Mouse (Mus musculus) CH12.LX (cell line): ENCODE results near the gene Adamts18.

ENCODE experiments used
- CHD1 ChIP-seq: IDR thresholded peaks from 2 replicates; pipeline ENCODE4 v1.6.1; 2012; ENCODE audit warnings: low read depth, low read length, improper control_type of control experiment, inconsistent platforms
- CTCF ChIP-seq, 2 experiments: IDR thresholded peaks in 1 of 2; conservative IDR thresholded peaks in 1 of 2; 2 replicates each; pipeline ENCODE4 v1.5.1; 2011 to 2012; ENCODE audit warnings: low read depth in 2 of 2, low read length in 2 of 2, improper control_type of control experiment in 1 of 2, inconsistent platforms in 1 of 2, mild to moderate bottlenecking in 1 of 2, moderate library complexity in 1 of 2
- ELF1 ChIP-seq: IDR thresholded peaks from 2 replicates; pipeline ENCODE4 v1.6.1; 2014; ENCODE audit warnings: low read depth, mild to moderate bottlenecking, inconsistent platforms, low read length, improper control_type of control experiment
- MAFK ChIP-seq: IDR thresholded peaks from 2 replicates; pipeline ENCODE4 v1.6.1; 2011; ENCODE audit warnings: low read length, improper control_type of control experiment; ENCODE audit not compliant: insufficient replicate concordance
- MAZ ChIP-seq: IDR thresholded peaks from 2 replicates; pipeline ENCODE4 v1.6.1; 2012; ENCODE audit warnings: low read depth, mild to moderate bottlenecking, inconsistent platforms, low read length, improper control_type of control experiment, moderate library complexity
- PAX5 ChIP-seq: IDR thresholded peaks from 2 replicates; pipeline ENCODE4 v1.6.1; 2012; ENCODE audit warnings: low read length, inconsistent platforms, mixed read lengths
- POLR2A ChIP-seq: IDR thresholded peaks from 2 replicates; pipeline ENCODE4 v1.6.1; 2011; ENCODE audit warnings: low read depth, mild to moderate bottlenecking, improper control_type of control experiment, low read length
- POLR2AphosphoS2 ChIP-seq: IDR thresholded peaks from 2 replicates; pipeline ENCODE4 v1.6.1; 2011; ENCODE audit warnings: low read depth, low read length, improper control_type of control experiment
- RAD21 ChIP-seq: IDR thresholded peaks from 2 replicates; pipeline ENCODE4 v1.6.1; 2011; ENCODE audit warnings: low read depth, mild to moderate bottlenecking, low read length, improper control_type of control experiment, moderate library complexity
- SMC3 ChIP-seq: IDR thresholded peaks from 2 replicates; pipeline ENCODE4 v1.6.1; 2011; ENCODE audit warnings: low read depth, low read length, improper control_type of control experiment
- TCF12 ChIP-seq: IDR thresholded peaks from 2 replicates; pipeline ENCODE4 v1.6.1; 2014; ENCODE audit warnings: low read depth, mild to moderate bottlenecking, inconsistent platforms, low read length, improper control_type of control experiment
- USF1 ChIP-seq: IDR thresholded peaks from 2 replicates; pipeline ENCODE4 v1.6.1; 2014; ENCODE audit warnings: low read depth, mild to moderate bottlenecking, inconsistent platforms, low read length, improper control_type of control experiment
- ZC3H11A ChIP-seq: IDR thresholded peaks from 2 replicates; pipeline ENCODE4 v1.6.1; 2012; ENCODE audit warnings: low read depth, mild to moderate bottlenecking, inconsistent platforms, low read length, improper control_type of control experiment
- ZNF384 ChIP-seq: IDR thresholded peaks from 2 replicates; pipeline ENCODE4 v1.6.1; 2012; ENCODE audit warnings: low read depth, low read length, improper control_type of control experiment, inconsistent platforms

DNA sequence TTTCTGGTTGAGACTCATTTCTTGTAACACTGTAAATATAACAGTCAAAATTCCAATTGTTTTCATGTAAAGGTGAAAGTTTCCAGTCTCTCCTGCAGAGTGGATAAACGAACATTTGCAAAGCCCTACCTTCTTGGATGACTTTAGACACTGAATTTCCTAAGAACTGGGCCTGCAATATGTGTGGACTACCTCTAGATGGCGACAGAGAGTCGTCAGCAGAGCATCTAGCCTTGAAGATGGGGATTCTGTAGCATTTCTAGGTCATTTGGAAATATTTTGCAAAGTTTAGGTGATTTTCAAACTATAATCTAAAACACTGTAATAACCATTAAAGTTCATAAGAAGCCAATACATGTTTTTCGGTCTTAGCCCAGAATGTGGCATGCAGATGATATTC is 3.1 kb upstream of the Adamts18 start:
- no peak for TF ChIP-seq MAZ
- no peak for TF ChIP-seq POLR2AphosphoS2
- TF ChIP-seq RAD21: no peak; the same call in none of the 2 replicates
- TF ChIP-seq SMC3: peak; percentile 5; the same call in 1 of the 2 replicates
- TF ChIP-seq ZC3H11A: no peak
- no peak for TF ChIP-seq TCF12
- no peak for TF ChIP-seq CHD1
- no peak for TF ChIP-seq POLR2A
- TF ChIP-seq USF1: no peak
- peak; percentile 44 to 45 for TF ChIP-seq CTCF (conservative IDR thresholded peaks at IDR 0.05 in 1 of 2, IDR thresholded peaks at IDR 0.05 in 1 of 2; ENCODE audit: low read depth in 2 of 2, low read length in 2 of 2)
- no peak for TF ChIP-seq ZNF384
- no peak for TF ChIP-seq MAFK
- TF ChIP-seq ELF1: no peak
- no peak for TF ChIP-seq PAX5
